Mouse (Mus musculus) heart, adult 2 months (tissue): Measurements from ENCODE around the gene Scamp5.

Experiments used
- CTCF ChIP-seq: fragments of 200-600 bp; IDR thresholded peaks from 2 replicates; pipeline ENCODE4 v1.8.1; 2022; ENCODE audit warnings: antibody characterized with exemption, mild to moderate bottlenecking, moderate library complexity
- EP300 ChIP-seq: fragments of 200-500 bp; IDR thresholded peaks from 2 replicates; pipeline ENCODE4 v1.6.1; 2011; ENCODE audit warnings: low read depth, low read length, control low read depth; ENCODE audit not compliant: insufficient read depth
- POLR2A ChIP-seq: fragments of 200-500 bp; IDR thresholded peaks from 2 replicates; pipeline ENCODE4 v1.6.1; 2011; ENCODE audit warnings: mild to moderate bottlenecking, low read depth, low read length, control low read depth; ENCODE audit not compliant: insufficient read depth

DNA sequence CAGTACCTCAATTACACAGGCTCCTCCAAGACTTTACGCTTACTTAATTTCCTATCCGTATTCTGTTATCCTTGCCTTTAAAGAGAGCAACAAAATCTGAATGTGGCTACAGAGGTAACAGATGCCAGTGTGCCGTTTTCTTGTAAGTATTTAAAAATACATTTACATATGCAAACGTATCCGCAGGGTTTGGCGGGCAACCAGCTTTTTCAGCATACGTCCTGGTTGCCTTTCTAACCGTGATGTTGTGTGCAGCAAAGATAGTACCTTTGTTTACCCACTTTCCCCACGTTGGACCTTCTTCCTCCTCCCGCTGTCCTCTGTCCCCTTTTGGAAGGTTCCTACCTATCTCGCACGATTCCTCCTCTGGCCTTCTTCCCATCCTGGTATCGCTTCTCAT is 33.6 kb upstream of the Scamp5 start:
- TF ChIP-seq EP300 (no peak), CTCF (no peak), POLR2A (no peak)
